Mouse (Mus musculus) embryonic stem cell, embryonic (primary cell): Measurements from ENCODE around the gene Sdf2l1.
"Not testable (repeated sequence)": the region's sequence is repeated elsewhere in the genome, so short reads cannot be mapped to it uniquely, and the experiment has no call there.

Experiments
- CTCF ChIA-PET, 4 experiments: fragments of 300-600 bp in 2 of 4; fragments of 350-600 bp in 2 of 4; sonication (Branson Sonifier 250); formaldehyde crosslinking; loops; one replicate each; lab custom pipeline; 2022; ENCODE audit warnings: inconsistent platforms in 2 of 4; lab: Charles Lee
- POLR2A ChIA-PET, 4 experiments: fragments of 300-600 bp in 2 of 4; fragments of 350-600 bp in 2 of 4; sonication (Branson Sonifier 250); formaldehyde crosslinking; loops; one replicate each; lab custom pipeline; 2022; ENCODE audit warnings: antibody characterized with exemption in 4 of 4, inconsistent platforms in 1 of 4; lab: Charles Lee

Gene Sdf2l1

GRCm38 (mm10) chr16:17132089-17132905, at the start of gene Sdf2l1:
Gene Sdf2l1, minus strand, starts transcription at chr16:17132383.
- POLR2A ChIA-PET: interaction anchor here (0.6 to 11.5 kb wide), 96 partner anchors 9 to 536 kb away, joined by 3 to 124 read pairs (median 4); partner anchors contain the start of genes Ydjc (in 4 of the 4), Ccdc116 (in 2 of the 4), Hic2 (in 2 of the 4) and Ppil2 (in 2 of the 4)
- CTCF ChIA-PET: interaction anchor here (0.6 to 2.9 kb wide), 39 partner anchors 9 to 425 kb away, joined by 3 to 30 read pairs (median 4); partner anchors contain the start of genes Ydjc (in 3 of the 4), Ccdc116 (in 1 of the 4), Ppil2 (in 1 of the 4) and Rimbp3 (in 1 of the 4)

- ChIA-PET CTCF (interaction anchor here in 1 of 4 experiments (0.6 kb wide), 1 partner anchor 12 kb away, joined by 3 read pairs; no protein-coding TSS in a partner anchor), POLR2A (interaction anchor here in 2 of 4 experiments (0.5 to 3.2 kb wide), 14 partner anchors 9 to 57 kb away, joined by 3 to 16 read pairs (median 4); partner anchors contain the start of genes Hic2 (in 2 of the 2), 2610318N02Rik (in 1 of the 2) and Ydjc (in 1 of the 2))
These were observed 49.2 kb upstream of the Sdf2l1 start for GRCm38 (mm10) chr16:17181382-17181781.

GRCm38 (mm10) chr16:17179706-17180105, 47.5 kb upstream of the Sdf2l1 start:
- POLR2A ChIA-PET: interaction anchor here in 3 of 4 experiments (0.5 to 2.6 kb wide), 20 partner anchors 9 to 1296 kb away, joined by 3 to 9 read pairs (median 4); partner anchors contain the start of genes 2610318N02Rik (in 1 of the 3) and Sdf2l1 (in 1 of the 3)
- CTCF ChIA-PET: no interaction called here

- POLR2A ChIA-PET: interaction anchor here in 2 of 4 experiments (0.6 to 2.0 kb wide), 6 partner anchors 9 to 85 kb away, joined by 3 to 7 read pairs (median 4); no protein-coding TSS in a partner anchor
- CTCF ChIA-PET: no interaction called here
These were observed 45.5 kb upstream of the Sdf2l1 start for GRCm38 (mm10) chr16:17177623-17178170.

GRCm38 (mm10) chr16:17175765-17176164, 43.6 kb upstream of the Sdf2l1 start:
- POLR2A ChIA-PET: interaction anchor here in 3 of 4 experiments (0.6 to 3.7 kb wide), 19 partner anchors 8 to 748 kb away, joined by 3 to 13 read pairs (median 4); partner anchors contain the start of gene 2610318N02Rik (in 1 of the 3)
- CTCF ChIA-PET: interaction anchor here in 2 of 4 experiments (0.7 to 1.0 kb wide), 2 partner anchors 28 to 49 kb away, joined by 3 read pairs; no protein-coding TSS in a partner anchor

GRCm38 (mm10) chr16:17168049-17168448, 35.9 kb upstream of the Sdf2l1 start:
- CTCF ChIA-PET: interaction anchor here in 2 of 4 experiments (0.6 to 0.7 kb wide), 2 partner anchors 108 to 528 kb away, joined by 3 to 5 read pairs; no protein-coding TSS in a partner anchor
- POLR2A ChIA-PET: interaction anchor here in 3 of 4 experiments (0.7 to 2.4 kb wide), 17 partner anchors 8 to 116 kb away, joined by 3 to 15 read pairs (median 4); partner anchors contain the start of genes Hic2 (in 2 of the 3), Ccdc116 (in 1 of the 3) and Sdf2l1 (in 1 of the 3)

GRCm38 (mm10) chr16:17167179-17167578, 35.0 kb upstream of the Sdf2l1 start:
- CTCF ChIA-PET: interaction anchor here in 3 of 4 experiments (0.5 to 1.3 kb wide), 3 partner anchors 43 to 118 kb away, joined by 4 read pairs; no protein-coding TSS in a partner anchor
- POLR2A ChIA-PET: interaction anchor here in 3 of 4 experiments (0.6 to 2.4 kb wide), 27 partner anchors 8 to 474 kb away, joined by 3 to 15 read pairs (median 4); partner anchors contain the start of genes Aifm3 (in 1 of the 3), Ccdc116 (in 1 of the 3), Hic2 (in 1 of the 3) and Sdf2l1 (in 1 of the 3)

- CTCF ChIA-PET: not testable (repeated sequence)
- POLR2A ChIA-PET: interaction anchor here in 2 of 4 experiments (0.7 to 3.3 kb wide), 8 partner anchors 9 to 34 kb away, joined by 3 to 13 read pairs (median 4); partner anchors contain the start of genes Ccdc116 (in 1 of the 2) and Sdf2l1 (in 1 of the 2)
These were observed 33.3 kb upstream of the Sdf2l1 start for GRCm38 (mm10) chr16:17165478-17165877.

- ChIA-PET CTCF (interaction anchor here in 2 of 4 experiments (1.3 to 1.8 kb wide), 2 partner anchors 22 to 117 kb away, joined by 3 to 7 read pairs; partner anchors contain the start of gene Sdf2l1 (in 1 of the 2)), POLR2A (interaction anchor here in 2 of 4 experiments (1.2 to 3.5 kb wide), 9 partner anchors 10 to 97 kb away, joined by 3 to 13 read pairs (median 6); partner anchors contain the start of genes Sdf2l1 (in 1 of the 2) and Ydjc (in 1 of the 2))
These were observed 22.2 kb upstream of the Sdf2l1 start for GRCm38 (mm10) chr16:17154346-17154745.

- ChIA-PET CTCF (interaction anchor here in 2 of 4 experiments (0.8 to 1.8 kb wide), 2 partner anchors 8 to 57 kb away, joined by 3 to 4 read pairs; no protein-coding TSS in a partner anchor), POLR2A (interaction anchor here in 2 of 4 experiments (0.7 to 4.1 kb wide), 9 partner anchors 16 to 44 kb away, joined by 3 to 15 read pairs (median 7); partner anchors contain the start of genes 2610318N02Rik (in 2 of the 2) and Sdf2l1 (in 1 of the 2))
These were observed 19.7 kb upstream of the Sdf2l1 start for GRCm38 (mm10) chr16:17151874-17152273.

GRCm38 (mm10) chr16:17150520-17151258, 18.5 kb upstream of the Sdf2l1 start:
- ChIA-PET CTCF (interaction anchor here in 1 of 4 experiments (0.8 kb wide), 1 partner anchor 19 kb away, joined by 3 read pairs; the partner anchor contains the start of gene Sdf2l1), POLR2A (interaction anchor here in 3 of 4 experiments (0.6 to 4.1 kb wide), 9 partner anchors 12 to 372 kb away, joined by 3 to 15 read pairs (median 6); partner anchors contain the start of genes 2610318N02Rik (in 2 of the 3) and Sdf2l1 (in 1 of the 3))

GRCm38 (mm10) chr16:17148084-17148483, 15.9 kb upstream of the Sdf2l1 start:
- CTCF ChIA-PET: interaction anchor here in 3 of 4 experiments (0.6 to 2.6 kb wide), 21 partner anchors 9 to 843 kb away, joined by 3 to 30 read pairs (median 4); partner anchors contain the start of genes Sdf2l1 (in 2 of the 3), Tmem191c (in 2 of the 3), 2610318N02Rik (in 1 of the 3) and Rimbp3 (in 1 of the 3)

GRCm38 (mm10) chr16:17147391-17147929, 15.3 kb upstream of the Sdf2l1 start:
- ChIA-PET CTCF (interaction anchor here in 3 of 4 experiments (0.6 to 2.6 kb wide), 27 partner anchors 10 to 842 kb away, joined by 3 to 30 read pairs (median 4); partner anchors contain the start of genes Sdf2l1 (in 2 of the 3), Tmem191c (in 2 of the 3), 2610318N02Rik (in 1 of the 3) and Gm20518 (in 1 of the 3)), POLR2A (interaction anchor here (0.6 to 10.2 kb wide), 47 partner anchors 10 to 845 kb away, joined by 3 to 124 read pairs (median 4); partner anchors contain the start of genes Sdf2l1 (in 4 of the 4), 2610318N02Rik (in 3 of the 4), Lrrc74b (in 1 of the 4) and Ppil2 (in 1 of the 4))

More at GRCm38 (mm10) chr16:17148084-17148483, 15.9 kb upstream of the Sdf2l1 start:
- POLR2A ChIA-PET: interaction anchor here (0.5 to 10.2 kb wide), 44 partner anchors 9 to 413 kb away, joined by 3 to 124 read pairs (median 4); partner anchors contain the start of genes Sdf2l1 (in 4 of the 4), 2610318N02Rik (in 3 of the 4), Lrrc74b (in 1 of the 4) and Rimbp3 (in 1 of the 4)

- POLR2A ChIA-PET: interaction anchor here in 3 of 4 experiments (0.6 to 10.2 kb wide), 22 partner anchors 10 to 844 kb away, joined by 3 to 124 read pairs (median 6); partner anchors contain the start of genes 2610318N02Rik (in 2 of the 3), Sdf2l1 (in 2 of the 3), Ppil2 (in 1 of the 3) and Yars2 (in 1 of the 3)
- CTCF ChIA-PET: interaction anchor here in 3 of 4 experiments (0.6 to 2.6 kb wide), 12 partner anchors 15 to 745 kb away, joined by 3 to 30 read pairs (median 6); partner anchors contain the start of genes Tmem191c (in 2 of the 3), 2610318N02Rik (in 1 of the 3), Gm20518 (in 1 of the 3) and Sdf2l1 (in 1 of the 3)
These were observed 14.6 kb upstream of the Sdf2l1 start, which contains the start of gene Ccdc116 for GRCm38 (mm10) chr16:17146772-17147235. Gene Ccdc116, minus strand, starts transcription at chr16:17147229.
